Mouse (Mus musculus): Measurements from ENCODE around the gene Sall2.
A peak's percentile ranks its signal among the peaks of the same experiment; 100 is the strongest.
"Not testable (repeated sequence)": the region's sequence is repeated elsewhere in the genome, so short reads cannot be mapped to it uniquely, and the experiment has no call there.

Gene Sall2

GRCm38 (mm10) chr14:52327910-52328812 is at the start of gene Sall2:
Gene Sall2 (minus strand): TSS chr14:52328762.
- no peak for DNase-seq (ENCODE audit: low spot score in 2 of 2)

- no peak for DNase-seq (ENCODE audit: low spot score in 2 of 2)
These were observed 40.2 kb upstream of the Sall2 start for GRCm38 (mm10) chr14:52368741-52369140.

- DNase-seq (ENCODE audit: low spot score in 2 of 2) = no peak
These were observed 27.7 kb upstream of the Sall2 start, which contains the start of gene Olfr1513 for GRCm38 (mm10) chr14:52356308-52356707. Gene Olfr1513 (minus strand): TSS chr14:52356408.

GRCm38 (mm10) chr14:52339512-52339852 is 10.9 kb upstream of the Sall2 start:
- DNase-seq (ENCODE audit: low spot score in 2 of 2) = no peak

- DNase-seq (ENCODE audit: low spot score in 2 of 2) = peak; percentile 19 to 63
These were observed 10.4 kb upstream of the Sall2 start for GRCm38 (mm10) chr14:52338751-52339511.

GRCm38 (mm10) chr14:52332171-52332570 is 3.6 kb upstream of the Sall2 start:
- no peak for DNase-seq (ENCODE audit: low spot score in 2 of 2)

GRCm38 (mm10) chr14:52331069-52331750 is 2.6 kb upstream of the Sall2 start:
- DNase-seq (ENCODE audit: low spot score in 2 of 2) = no peak

GRCm38 (mm10) chr14:52327375-52327901 is 1.1 kb downstream of the Sall2 start:
- DNase-seq (ENCODE audit: low spot score in 2 of 2) = no peak

GRCm38 (mm10) chr14:52325890-52326289 is 2.7 kb downstream of the Sall2 start:
- no peak for DNase-seq (ENCODE audit: low spot score in 2 of 2)

- DNase-seq (ENCODE audit: low spot score in 2 of 2) = no peak
These were observed 9.2 kb downstream of the Sall2 start for GRCm38 (mm10) chr14:52319361-52319760.

GRCm38 (mm10) chr14:52316441-52317225 is 11.9 kb downstream of the Sall2 start:
- DNase-seq (ENCODE audit: low spot score in 2 of 2) = peak in 1 of 2 experiments; percentile 9

- peak; percentile 38 to 51 for DNase-seq (ENCODE audit: low spot score in 2 of 2)
These were observed 12.6 kb downstream of the Sall2 start for GRCm38 (mm10) chr14:52315792-52316440.

- peak in 1 of 2 experiments; percentile 10 for DNase-seq (ENCODE audit: low spot score in 2 of 2)
These were observed 13.2 kb downstream of the Sall2 start for GRCm38 (mm10) chr14:52315283-52315780.

GRCm38 (mm10) chr14:52314808-52315150 is 13.8 kb downstream of the Sall2 start:
- DNase-seq (ENCODE audit: low spot score in 2 of 2) = no peak

GRCm38 (mm10) chr14:52313931-52314807 is 14.4 kb downstream of the Sall2 start:
- peak in 1 of 2 experiments; percentile 9 for DNase-seq (ENCODE audit: low spot score in 2 of 2)

- no peak for DNase-seq (ENCODE audit: low spot score in 2 of 2)
These were observed 17.7 kb downstream of the Sall2 start for GRCm38 (mm10) chr14:52310906-52311305.

- not testable (repeated sequence) for DNase-seq (ENCODE audit: low spot score in 2 of 2)
These were observed 18.2 kb downstream of the Sall2 start for GRCm38 (mm10) chr14:52310343-52310742.

GRCm38 (mm10) chr14:52306100-52306499 is 22.5 kb downstream of the Sall2 start:
- DNase-seq (ENCODE audit: low spot score in 2 of 2) = no peak

- peak; percentile 88 to 92 for DNase-seq (ENCODE audit: low spot score in 2 of 2)
These were observed 23.8 kb downstream of the Sall2 start, which contains the start of gene Mettl3 for GRCm38 (mm10) chr14:52304644-52305271. Gene Mettl3 (minus strand): TSS chr14:52305128.
